In genomic region chr2:115853221-115853620, GRCm38 (mm10) we compare ENCODE assay signal across 11 mouse cellular contexts.
DNase-seq lines count a peak whose midpoint lies in the region; ATAC-seq and TF ChIP-seq lines count a peak whose summit lies in the region.
"Had no signal": no experiment of that assay in that cellular context is flagged by ENCODE, and none has a peak within 500 bp of the region (broad histone marks: within the 10 kb centered on the region; RNA-seq: fewer than 3 reads in every experiment).

No protein-coding gene starts in this region.

- no peak for ATAC-seq in heart, embryonic 13.5 days (ENCODE audit: extremely low read depth, insufficient number of reproducible peaks, low FRiP score, low TSS enrichment)
- ATAC-seq in midbrain, embryonic 14.5 days (ENCODE audit: low FRiP score, low TSS enrichment) = no peak
- no peak for ATAC-seq in inflammation-experienced regulatory T-cells, adult 6 months

- H3K9me3 ChIP-seq in heart, embryonic 13.5 days = no peaks in the 10 kb centered on the region
- no peaks in the 10 kb centered on the region for H3K9me3 ChIP-seq in embryonic facial prominence, embryonic 10.5 days
- H3K9me3 ChIP-seq in hindbrain, embryonic 10.5 days = no peaks in the 10 kb centered on the region
- H3K9me3 ChIP-seq in midbrain, embryonic 14.5 days (ENCODE audit: control insufficient read depth, low read length) = no peaks in the 10 kb centered on the region
- H3K9me3 ChIP-seq: liver, embryonic 13.5 days had no signal

- peaks cover 47% of the 10 kb centered on the region for H3K4me1 ChIP-seq in heart, embryonic 13.5 days
- peaks cover 82% of the 10 kb centered on the region for H3K4me1 ChIP-seq in embryonic facial prominence, embryonic 10.5 days
- peaks cover 57% of the 10 kb centered on the region for H3K4me1 ChIP-seq in hindbrain, embryonic 10.5 days (replicated peaks)
- H3K4me1 ChIP-seq in midbrain, embryonic 14.5 days (ENCODE audit: control insufficient read depth, insufficient read depth, low read length) = peaks cover 15% of the 10 kb centered on the region; the same call in 1 of the 2 replicates
- H3K4me1 ChIP-seq: liver, embryonic 13.5 days had no signal

- intact Hi-C loops in heart, postnatal 36 days (cut with DNase I) = loop anchor here (10.0 kb wide), 4 partner anchors 962 to 1588 kb away; no protein-coding TSS in a partner anchor
- intact Hi-C loops in left cerebral cortex, adult 2 months (cut with DNase I) = loop anchor here (2.0 to 10.0 kb wide), 4 partner anchors 338 to 1228 kb away; no protein-coding TSS in a partner anchor

- no peak for TF ChIP-seq CTCF in left cerebral cortex, adult 2 months (IDR thresholded peaks at IDR 0.05)

- peak overlapping the region; percentile 48 for H3K4me3 ChIP-seq in heart, embryonic 13.5 days
- H3K4me3 ChIP-seq in embryonic facial prominence, embryonic 10.5 days = peak overlapping the region; percentile 52
- peak overlapping the region; percentile 52 for H3K4me3 ChIP-seq in hindbrain, embryonic 10.5 days
- no peak overlapping the region for H3K4me3 ChIP-seq in midbrain, embryonic 14.5 days (replicated peaks; ENCODE audit: low read depth, low read length)
- H3K4me3 ChIP-seq in left cerebral cortex, adult 2 months = no peak overlapping the region
- H3K4me3 ChIP-seq: liver, embryonic 13.5 days had no signal

- DNase-seq in heart, postnatal 36 days = no peak
- DNase-seq in embryonic facial prominence, embryonic 10.5 days (ENCODE audit: low spot score) = no peak
- DNase-seq in hindbrain, embryonic 10.5 days (ENCODE audit: low spot score) = no peak
- no peak for DNase-seq in midbrain, embryonic 14.5 days
- DNase-seq in left cerebral cortex, adult 2 months (ENCODE audit: extremely low spot score in 1 of 2, low spot score in 2 of 2) = no peak
- DNase-seq in layer of hippocampus, postnatal 25 days (ENCODE audit: extremely low spot score in 1 of 2, low spot score in 1 of 2) = no peak
- DNase-seq: liver, embryonic 13.5 days; thymus, adult 18-20 months had no signal

- H3K27me3 ChIP-seq in heart, embryonic 13.5 days (replicated peaks) = peaks cover 51% of the 10 kb centered on the region
- H3K27me3 ChIP-seq in embryonic facial prominence, embryonic 10.5 days (replicated peaks; ENCODE audit: low read depth, poor library complexity, severe bottlenecking) = peaks cover 78% of the 10 kb centered on the region
- peaks cover 70% of the 10 kb centered on the region for H3K27me3 ChIP-seq in hindbrain, embryonic 10.5 days (ENCODE audit: insufficient read depth, poor library complexity, severe bottlenecking)
- H3K27me3 ChIP-seq in midbrain, embryonic 14.5 days (ENCODE audit: control insufficient read depth, insufficient read depth, low read length) = peaks cover 28% of the 10 kb centered on the region; the same call in 1 of the 2 replicates

- H3K4me2 ChIP-seq in heart, embryonic 13.5 days = peak overlapping the region; percentile 75
- H3K4me2 ChIP-seq in midbrain, embryonic 14.5 days (ENCODE audit: low read length) = peak overlapping the region; percentile 54; the same call in 1 of the 2 replicates
- H3K4me2 ChIP-seq: liver, embryonic 13.5 days had no signal

- no peak overlapping the region for H3K27ac ChIP-seq in heart, embryonic 13.5 days (replicated peaks)
- peak overlapping the region; percentile 24; the same call in 1 of the 2 replicates for H3K27ac ChIP-seq in embryonic facial prominence, embryonic 10.5 days (replicated peaks)
- H3K27ac ChIP-seq in hindbrain, embryonic 10.5 days = peak overlapping the region; percentile 93
- no peak overlapping the region for H3K27ac ChIP-seq in midbrain, embryonic 14.5 days (replicated peaks; ENCODE audit: low read depth, low read length)
- no peak overlapping the region for H3K27ac ChIP-seq in left cerebral cortex, adult 2 months
- H3K27ac ChIP-seq: liver, embryonic 13.5 days; macrophage had no signal

- no peaks in the 10 kb centered on the region for H3K36me3 ChIP-seq in heart, embryonic 13.5 days
- H3K36me3 ChIP-seq in embryonic facial prominence, embryonic 10.5 days (replicated peaks) = no peaks in the 10 kb centered on the region
- no peaks in the 10 kb centered on the region for H3K36me3 ChIP-seq in hindbrain, embryonic 10.5 days
- H3K36me3 ChIP-seq in midbrain, embryonic 14.5 days (ENCODE audit: control insufficient read depth, insufficient read depth, low read length) = no peaks in the 10 kb centered on the region
- H3K36me3 ChIP-seq: liver, embryonic 13.5 days had no signal

- 38% methylated on average over 4 of the region's 4 CpGs for WGBS in heart, embryonic 13.5 days
- WGBS in embryonic facial prominence, embryonic 10.5 days = 4% methylated on average over 4 of the region's 4 CpGs
- 6% methylated on average over 4 of the region's 4 CpGs for WGBS in hindbrain, embryonic 10.5 days
- 8% methylated on average over 4 of the region's 4 CpGs for WGBS in midbrain, embryonic 14.5 days

- peak overlapping the region; percentile 65; the same call in 1 of the 2 replicates for H3K9ac ChIP-seq in heart, embryonic 13.5 days
- H3K9ac ChIP-seq in midbrain, embryonic 14.5 days (replicated peaks; ENCODE audit: low read length) = no peak overlapping the region
- H3K9ac ChIP-seq: liver, embryonic 13.5 days had no signal

Comparison
In these comparisons a context has a peak if more than half of its experiments do, and no peak if none do; other contexts are left out.
1. H3K27ac ChIP-seq: peak in embryonic facial prominence, embryonic 10.5 days (single experiment) and hindbrain, embryonic 10.5 days (single experiment); none in heart, embryonic 13.5 days (single experiment), midbrain, embryonic 14.5 days (single experiment) and left cerebral cortex, adult 2 months (single experiment).
2. H3K4me3 ChIP-seq: peak in heart, embryonic 13.5 days (single experiment), embryonic facial prominence, embryonic 10.5 days (single experiment) and hindbrain, embryonic 10.5 days (single experiment); none in midbrain, embryonic 14.5 days (single experiment) and left cerebral cortex, adult 2 months (single experiment).